ENCODE assay signal across 9 mouse cellular contexts in the genomic region with DNA sequence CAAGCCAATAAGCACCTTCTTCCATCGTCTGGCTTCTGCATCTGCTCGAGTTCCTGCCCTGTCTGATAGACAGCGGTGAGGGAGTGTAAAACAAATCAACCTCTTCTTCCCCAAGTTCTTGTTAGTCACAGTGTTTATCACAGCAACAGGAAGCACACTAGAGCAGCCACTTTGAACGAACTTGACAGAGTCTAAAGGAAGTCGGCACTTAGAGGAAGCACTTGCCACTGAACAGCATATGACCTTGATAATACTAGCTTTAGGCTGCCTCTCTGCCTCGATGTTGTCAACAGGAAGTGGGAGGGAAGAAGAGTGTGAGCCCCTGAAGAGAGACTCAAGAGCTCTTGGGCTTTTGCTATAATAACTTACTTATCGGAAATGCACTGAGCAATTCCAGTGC.
A peak's percentile ranks its signal among the peaks of the same experiment; 100 is the strongest.
DNase-seq lines count a peak whose midpoint lies in the region; ATAC-seq and TF ChIP-seq lines count a peak whose summit lies in the region.
"Had no signal": no experiment of that assay in that cellular context is flagged by ENCODE, and none has a peak within 500 bp of the region (broad histone marks: within the 10 kb centered on the region; RNA-seq: fewer than 3 reads in every experiment).

No protein-coding gene starts in this region.

- ATAC-seq in megakaryocyte, adult 5-6 weeks (ENCODE audit: poor library complexity, severe bottlenecking) = 0 out of 2 replicates have a peak, but pooled peaks have one; percentile 24

- no peak for TF ChIP-seq POLR2A in lung, adult 2 months (IDR thresholded peaks at IDR 0.05; ENCODE audit: borderline replicate concordance, extremely low read depth, low read depth, low read length)
- no peak for TF ChIP-seq POLR2A in bone marrow, adult 2 months (IDR thresholded peaks at IDR 0.05; ENCODE audit: borderline replicate concordance, control insufficient read depth, low read depth, low read length)

- DNase-seq in lung, postnatal 25 days (ENCODE audit: low spot score) = peak; percentile 21
- DNase-seq in lung, adult 2 months = no peak
- peak; percentile 34 for DNase-seq in thymus, postnatal 25 days
- no peak for DNase-seq in frontal cortex, adult 2 months (ENCODE audit: extremely low spot score in 1 of 2, low spot score in 1 of 2)
- no peak for DNase-seq in c-Kit-positive CD71-positive TER-119-positive erythroid progenitor cells, embryonic 14.5 days (ENCODE audit: low spot score)
- DNase-seq: embryo, embryonic 11 days had no signal

- no peaks in the 10 kb centered on the region for H3K4me1 ChIP-seq in lung, adult 2 months (ENCODE audit: control insufficient read depth, insufficient read depth, low read length)
- no peaks in the 10 kb centered on the region; the same call in 1 of the 2 replicates for H3K4me1 ChIP-seq in bone marrow, adult 2 months (ENCODE audit: control insufficient read depth, insufficient read depth, low read length)
- H3K4me1 ChIP-seq: forebrain, embryonic 12.5 days had no signal

- no peak overlapping the region for H3K4me3 ChIP-seq in lung, adult 2 months (replicated peaks; ENCODE audit: extremely low read depth, low read depth, low read length)
- no peak overlapping the region for H3K4me3 ChIP-seq in bone marrow, adult 2 months (replicated peaks; ENCODE audit: control insufficient read depth, low read depth, low read length)
- H3K4me3 ChIP-seq: forebrain, embryonic 12.5 days had no signal

- no peak for TF ChIP-seq CTCF in lung, adult 2 months (IDR thresholded peaks at IDR 0.05; ENCODE audit: insufficient read depth, low read length)
- TF ChIP-seq CTCF in bone marrow, adult 2 months (IDR thresholded peaks at IDR 0.05; ENCODE audit: control insufficient read depth, insufficient read depth, low read length) = no peak

- H3K27ac ChIP-seq in bone marrow, adult 2 months (ENCODE audit: control insufficient read depth, insufficient read depth, low read depth, low read length, poor library complexity) = peak overlapping the region; percentile 72
- H3K27ac ChIP-seq: forebrain, embryonic 12.5 days had no signal

- 44% methylated on average over 7 of the region's 7 CpGs for WGBS in lung, adult 2 months
- 16% methylated on average over 7 of the region's 7 CpGs for WGBS in bone marrow, adult 2 months

Comparison
In these comparisons a context has a peak if more than half of its experiments do, and no peak if none do; other contexts are left out.
1. DNase-seq: peak in lung, postnatal 25 days (single experiment) and thymus, postnatal 25 days (single experiment); none in lung, adult 2 months (single experiment), frontal cortex, adult 2 months (0 of 2) and c-Kit-positive CD71-positive TER-119-positive erythroid progenitor cells, embryonic 14.5 days (single experiment).